Mouse (Mus musculus) inflammation-experienced regulatory T-cells, adult 6 months (primary cell): ENCODE results near the gene Msgn1. TPM values are rescaled to one million over a fixed set of nuclear protein-coding genes. Genes with fewer than 3 reads are reported as not detected.

ENCODE experiments used
- ATAC-seq: one replicate; pipeline ENCODE4 v1.8.0; 2017
- polyA plus RNA-seq, 3 experiments: library from polyadenylated mRNA; unstranded; fragments of 100-300 nt; shearing (Covaris generic); gene quantifications; one replicate each; pipeline ENCODE4 v1.2.1; 2017

Gene Msgn1
- polyA plus RNA-seq, result not detected

DNA sequence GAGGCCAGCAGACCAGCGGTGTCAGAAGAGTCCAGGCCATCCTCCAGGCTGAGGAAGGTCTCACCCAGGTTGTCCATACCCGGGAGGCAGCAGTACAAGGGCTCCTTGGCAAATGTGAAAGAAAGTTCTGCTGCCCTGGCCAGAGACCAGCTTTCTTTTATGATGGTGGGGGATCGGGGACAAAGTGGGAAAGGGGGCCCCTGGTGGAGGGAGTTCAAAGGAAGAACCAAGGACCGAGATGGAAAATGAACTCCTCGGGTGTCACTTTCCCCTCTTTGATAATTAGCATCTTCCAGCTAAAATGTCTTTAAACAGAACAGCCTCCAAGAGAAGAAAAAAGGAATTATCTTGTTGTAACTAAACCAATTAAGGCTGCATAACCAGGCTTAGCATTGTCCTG is at the start of gene Msgn1:
Gene Msgn1, minus strand, starts transcription at position 101 of the 400 bp plus-strand sequence.
- ATAC-seq, result no peak

- no peak for ATAC-seq
Observed at GRCm38 (mm10) chr12:11250322-11250721, 41.5 kb upstream of the Msgn1 start.

DNA sequence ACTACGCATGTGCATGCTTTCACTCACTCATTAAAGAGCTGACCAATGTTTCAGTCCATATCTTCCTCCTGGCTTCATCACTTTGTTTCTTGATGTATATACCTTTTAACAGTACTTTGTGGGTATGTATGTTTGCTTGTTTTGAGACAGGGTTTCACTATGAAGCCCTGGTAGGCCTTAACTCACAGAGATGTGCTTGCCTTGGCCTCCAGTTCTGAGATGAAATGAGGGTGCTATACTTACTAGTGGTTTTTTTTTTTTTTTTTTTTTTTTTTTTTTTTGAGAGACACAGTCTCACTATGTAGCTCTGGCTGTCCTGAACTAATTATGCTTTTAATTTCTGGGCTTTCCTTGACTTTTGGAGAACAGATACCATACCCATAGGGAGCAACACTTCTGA is 38.7 kb upstream of the Msgn1 start:
- no peak for ATAC-seq

GRCm38 (mm10) chr12:11235996-11236395 is 27.2 kb upstream of the Msgn1 start:
- no peak for ATAC-seq

- ATAC-seq, result peak; percentile 88
Observed at GRCm38 (mm10) chr12:11230267-11230666, 21.5 kb upstream of the Msgn1 start.

GRCm38 (mm10) chr12:11226529-11227268 is 17.9 kb upstream of the Msgn1 start:
- no peak for ATAC-seq

- ATAC-seq, result no peak
Observed at GRCm38 (mm10) chr12:11226123-11226522, 17.4 kb upstream of the Msgn1 start.

- ATAC-seq, result no peak
Observed at GRCm38 (mm10) chr12:11224722-11225121, 15.9 kb upstream of the Msgn1 start.

GRCm38 (mm10) chr12:11223090-11223489 is 14.3 kb upstream of the Msgn1 start:
- ATAC-seq, result no peak

DNA sequence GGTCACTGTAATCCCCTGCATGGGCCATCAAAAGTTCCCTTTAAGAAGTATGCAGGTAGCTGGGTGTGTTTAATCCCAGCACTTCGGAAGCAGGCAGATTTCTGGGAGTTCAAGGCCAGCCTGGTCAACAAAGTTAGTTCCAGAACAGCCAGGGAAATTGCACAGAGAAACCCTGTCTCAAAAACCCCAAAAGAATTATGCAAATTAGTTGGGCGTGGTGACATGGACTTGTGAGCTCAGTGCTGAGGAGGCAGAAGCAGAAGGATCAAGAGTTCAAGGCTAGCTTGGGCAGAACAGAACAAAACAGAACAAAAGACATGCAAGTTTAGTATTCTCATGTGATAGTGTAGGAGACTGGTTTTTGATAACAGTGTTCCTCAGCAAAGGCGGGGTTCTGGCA is 13.8 kb upstream of the Msgn1 start:
- no peak for ATAC-seq

- no peak for ATAC-seq
Observed at GRCm38 (mm10) chr12:11221524-11222330, 13.0 kb upstream of the Msgn1 start.

- no peak for ATAC-seq
Observed at GRCm38 (mm10) chr12:11217726-11218250, 9.0 kb upstream of the Msgn1 start.

DNA sequence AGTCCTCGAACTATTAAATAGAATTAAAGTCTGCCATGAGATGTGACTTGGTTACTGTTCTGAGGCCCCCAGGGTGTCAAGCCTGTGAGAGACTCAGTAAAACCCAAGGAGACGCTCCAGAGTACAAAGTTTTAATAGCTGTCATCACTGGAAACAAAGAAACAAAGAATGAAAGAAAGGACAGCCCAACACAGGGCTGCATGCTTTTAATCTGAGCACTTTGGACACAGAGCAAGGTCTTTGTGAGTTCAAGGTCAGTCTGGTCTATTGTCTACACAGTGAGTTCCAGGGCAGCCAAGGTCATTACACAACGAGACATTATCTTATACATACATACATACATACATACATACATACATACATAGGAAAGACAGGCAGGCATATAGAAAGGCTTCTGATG is 7.7 kb upstream of the Msgn1 start:
- no peak for ATAC-seq

DNA sequence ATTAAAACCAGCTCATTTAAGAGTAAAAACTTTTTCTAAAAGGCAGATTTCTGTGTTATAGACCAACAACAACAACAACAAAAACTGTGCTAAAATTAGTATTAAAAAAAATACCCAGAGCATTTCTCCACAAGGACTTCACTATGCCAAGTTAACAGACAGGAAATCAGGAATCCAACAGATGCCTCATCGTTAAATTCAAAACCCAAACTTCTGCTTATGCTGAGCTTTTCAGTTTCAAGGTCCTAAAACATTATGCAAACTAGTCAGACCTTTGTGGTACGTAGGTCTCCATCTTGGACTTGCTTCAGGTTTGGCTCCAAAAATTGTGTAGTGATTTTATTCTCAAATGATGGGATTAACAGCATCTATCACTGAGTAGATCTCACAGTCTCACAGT is 6.8 kb upstream of the Msgn1 start:
- ATAC-seq, result no peak

DNA sequence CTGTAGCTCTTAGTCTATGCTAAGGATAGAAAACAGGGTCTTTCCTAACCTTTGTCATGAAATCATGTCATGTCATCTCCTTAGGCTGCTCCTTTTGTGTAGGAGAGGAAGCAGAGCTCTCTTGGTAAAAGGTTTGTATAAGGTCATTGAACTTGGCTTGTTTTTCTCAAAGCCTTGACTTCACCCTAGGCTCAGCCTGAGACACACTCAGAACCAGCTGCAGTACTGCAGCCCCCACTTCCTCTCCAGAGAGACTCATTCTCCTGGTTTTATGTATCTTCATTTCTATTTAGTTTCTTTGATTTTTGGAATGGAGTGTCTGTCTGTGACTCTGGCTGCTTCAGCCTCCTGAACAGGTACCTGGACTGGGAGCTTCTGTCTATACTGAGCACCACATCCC is 6.0 kb upstream of the Msgn1 start:
- peak; percentile 13 for ATAC-seq

- ATAC-seq, result no peak
Observed at GRCm38 (mm10) chr12:11212881-11213280, 4.1 kb upstream of the Msgn1 start.

DNA sequence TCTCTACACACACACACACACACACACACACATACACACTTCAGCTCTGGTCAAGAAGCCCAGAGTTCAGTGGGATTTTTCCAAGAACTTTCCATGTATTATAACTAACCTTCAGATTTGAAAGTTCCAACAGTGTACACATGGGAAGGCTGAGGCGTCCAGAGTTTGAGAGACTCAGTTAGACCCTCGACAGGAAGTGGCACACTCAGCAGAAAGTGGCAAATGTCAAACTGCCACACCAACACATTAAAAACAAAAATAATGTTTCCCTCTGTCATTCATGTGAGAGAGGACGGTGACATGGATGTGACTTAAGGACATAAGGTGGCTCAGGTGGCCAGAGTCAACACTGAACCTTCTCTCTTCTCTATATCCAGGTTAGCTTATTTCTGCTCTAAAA is 1.6 kb upstream of the Msgn1 start:
- peak; percentile 72 for ATAC-seq

DNA sequence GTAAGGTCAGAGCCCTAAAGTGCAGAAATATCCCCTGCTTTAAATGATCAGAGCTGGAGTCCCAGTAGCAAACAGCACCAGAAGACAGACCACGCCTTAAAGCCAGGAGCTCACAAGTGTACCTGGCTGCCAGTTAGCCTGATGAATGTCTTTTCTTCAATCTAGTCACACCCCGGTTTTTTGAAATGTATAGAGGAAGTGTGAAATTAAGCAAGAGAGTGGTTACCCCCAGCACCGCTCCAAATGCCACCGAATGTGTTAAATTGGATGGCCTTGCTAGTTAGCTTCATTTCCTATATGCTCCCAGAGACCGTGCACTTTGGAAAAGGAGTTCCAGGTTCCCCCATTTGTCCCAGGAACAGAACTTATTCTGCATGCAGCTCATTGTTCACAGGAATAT is 864 bp upstream of the Msgn1 start:
- ATAC-seq, result peak; percentile 25

- ATAC-seq, result no peak
Observed at GRCm38 (mm10) chr12:11206321-11206720, 2.5 kb downstream of the Msgn1 start.

DNA sequence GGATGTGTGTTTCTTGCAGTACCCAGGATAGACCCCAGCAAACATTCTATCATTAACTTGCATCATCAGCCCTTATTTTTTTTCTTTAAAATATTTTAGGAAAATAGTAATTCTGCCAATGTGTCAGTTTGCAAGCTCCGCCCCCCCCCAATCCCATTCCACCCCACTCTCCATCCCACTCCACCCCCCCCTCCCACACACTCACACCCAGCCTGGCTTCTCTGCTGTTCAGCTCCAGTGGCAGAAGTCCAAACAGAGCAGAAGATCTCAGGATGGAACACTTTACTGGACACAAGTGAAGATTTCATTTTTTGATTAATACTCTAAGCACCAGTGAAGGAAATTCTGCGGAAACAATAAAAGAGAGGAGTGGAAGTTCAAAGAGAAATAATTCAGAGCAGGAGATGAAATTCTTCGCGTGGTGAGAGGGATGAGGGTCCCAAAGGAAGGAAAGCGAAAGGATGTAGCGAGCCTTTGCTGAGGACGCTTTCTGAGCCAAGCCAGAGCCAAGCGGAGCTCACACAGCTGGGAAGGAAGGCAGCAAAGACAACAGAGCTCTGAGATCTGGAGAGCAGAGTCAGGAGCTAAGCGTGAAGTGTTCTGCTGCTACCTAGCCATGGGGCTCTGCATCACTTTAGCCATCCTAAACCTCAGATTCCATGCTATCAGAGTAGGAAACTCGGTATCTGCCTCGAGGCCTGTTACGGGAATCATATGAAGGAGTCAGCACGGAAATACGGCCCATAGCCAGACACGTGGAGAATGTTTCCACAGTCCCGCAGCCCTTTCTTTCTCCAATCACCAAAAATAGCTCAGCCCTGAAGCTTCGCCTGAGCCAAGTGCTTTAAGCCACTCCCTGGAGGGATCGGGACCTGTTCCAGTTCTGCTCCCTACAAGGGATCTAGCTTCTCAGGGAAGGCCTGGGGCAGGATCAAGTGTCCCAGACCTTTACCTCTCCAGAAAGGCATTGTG is 4.8 kb downstream of the Msgn1 start:
- no peak for ATAC-seq

- no peak for ATAC-seq
Observed at GRCm38 (mm10) chr12:11202476-11202875, 6.3 kb downstream of the Msgn1 start.

- no peak for ATAC-seq
Observed at GRCm38 (mm10) chr12:11200711-11201110, 8.1 kb downstream of the Msgn1 start.

GRCm38 (mm10) chr12:11198551-11198950 is 10.2 kb downstream of the Msgn1 start:
- no peak for ATAC-seq
